Mouse (Mus musculus) lung, embryonic 14.5 days (tissue): ENCODE measurements around the gene Atxn7l3. TPM values are rescaled to one million over a fixed set of nuclear protein-coding genes. Genes with fewer than 3 reads are reported as not detected.
A peak's percentile ranks its signal among the peaks of the same experiment; 100 is the strongest.

Source experiments
- ATAC-seq: fragments of 200-750 bp; cut with Nextera tagmentation; 2 replicates; pipeline ENCODE4 v1.8.0; 2017; ENCODE audit warnings: mild to moderate bottlenecking, moderate TSS enrichment, moderate library complexity; ENCODE audit not compliant: insufficient read depth
- DNase-seq: peaks from one replicate; pipeline ENCODE4 v3.0.0-alpha.2; 2015
- H3K27ac ChIP-seq: fragments of 300-500 bp; sonication (generic); 2 replicates; pipeline ENCODE4 v1.5.1; 2014; ENCODE audit warnings: low read depth, mild to moderate bottlenecking, moderate library complexity
- H3K27me3 ChIP-seq: fragments of 300-500 bp; sonication (generic); 2 replicates; pipeline ENCODE4 v1.6.1; 2014; ENCODE audit warnings: low read length, control low read depth; ENCODE audit not compliant: insufficient read depth
- H3K36me3 ChIP-seq: fragments of 300-500 bp; sonication (generic); 2 replicates; pipeline ENCODE4 v1.6.1; 2014; ENCODE audit warnings: control low read depth; ENCODE audit not compliant: insufficient read depth
- H3K4me1 ChIP-seq: fragments of 300-500 bp; sonication (generic); 2 replicates; pipeline ENCODE4 v1.6.1; 2014; ENCODE audit warnings: antibody characterized with exemption, control low read depth; ENCODE audit not compliant: insufficient read depth
- H3K4me2 ChIP-seq: fragments of 300-500 bp; sonication (generic); 2 replicates; pipeline ENCODE4 v1.6.1; 2014; ENCODE audit warnings: mild to moderate bottlenecking
- H3K4me3 ChIP-seq: fragments of 300-500 bp; sonication (generic); 2 replicates; pipeline ENCODE4 v1.5.1; 2014; ENCODE audit warnings: low read depth, low read length
- H3K9ac ChIP-seq: fragments of 300-500 bp; sonication (generic); 2 replicates; pipeline ENCODE4 v1.6.1; 2014
- H3K9me3 ChIP-seq: fragments of 300-500 bp; sonication (generic); 2 replicates; pipeline ENCODE4 v1.6.1; 2016; ENCODE audit warnings: low read depth, low read length, control low read depth
- CTCF ChIP-seq: IDR thresholded peaks from 2 replicates; pipeline ENCODE4 v1.5.1; 2016; ENCODE audit warnings: antibody characterized with exemption, low read depth
- WGBS: fragments of 180-500 bp; shearing (Covaris S2); extraction: QIAGEN DNeasy Blood & Tissue Kit; methylation state at CpG from one replicate; pipeline ENCODE4 v1.1.7; 2014; 5-methylcytosine and 5-hydroxymethylcytosine counted together
- polyA plus RNA-seq: library from polyadenylated mRNA; unstranded; fragments of >200 nt; fragmentation: Nextera tagmentation; extraction: Ambion mirVana; gene quantifications from 2 replicates; pipeline ENCODE4 v1.2.1, GENCODE M21; 2014

Gene Atxn7l3
- polyA plus RNA-seq, 1 experiment from 2014 or later, result 17.4 TPM

DNA sequence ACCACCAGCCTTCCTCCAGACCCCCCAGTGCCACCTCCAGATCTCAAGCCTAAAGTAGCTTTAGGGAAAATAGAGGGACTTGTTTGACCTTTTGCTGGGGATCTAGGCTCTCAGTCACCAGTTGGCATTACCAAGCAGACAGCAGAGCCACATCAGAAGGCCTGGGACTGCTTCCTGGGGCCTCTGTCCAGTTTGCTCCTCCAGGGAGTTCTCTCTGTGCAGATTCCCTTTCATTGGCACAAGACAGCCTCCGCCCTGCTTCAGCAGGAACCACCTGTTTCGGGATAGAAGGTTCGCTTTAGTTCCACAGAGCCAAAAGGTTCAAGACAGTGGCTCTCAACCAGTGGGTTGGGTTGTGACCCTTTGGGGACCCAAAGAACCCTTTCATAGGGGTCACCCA lies 16.8 kb downstream of the Atxn7l3 start:
- Histone ChIP-seq H3K36me3 (no peaks in the 10 kb centered on the region), H3K4me3 (no peak overlapping the region), H3K9me3 (no peaks in the 10 kb centered on the region), H3K4me2 (no peak overlapping the region), H3K4me1 (no peaks in the 10 kb centered on the region), H3K27me3 (no peaks in the 10 kb centered on the region), H3K9ac (no peak overlapping the region), H3K27ac (no peak overlapping the region)
- ATAC-seq (no peak), DNase-seq (no peak)
- WGBS, result 89% methylated on average over 3 of the region's 3 CpGs
- TF ChIP-seq CTCF, result no peak

DNA sequence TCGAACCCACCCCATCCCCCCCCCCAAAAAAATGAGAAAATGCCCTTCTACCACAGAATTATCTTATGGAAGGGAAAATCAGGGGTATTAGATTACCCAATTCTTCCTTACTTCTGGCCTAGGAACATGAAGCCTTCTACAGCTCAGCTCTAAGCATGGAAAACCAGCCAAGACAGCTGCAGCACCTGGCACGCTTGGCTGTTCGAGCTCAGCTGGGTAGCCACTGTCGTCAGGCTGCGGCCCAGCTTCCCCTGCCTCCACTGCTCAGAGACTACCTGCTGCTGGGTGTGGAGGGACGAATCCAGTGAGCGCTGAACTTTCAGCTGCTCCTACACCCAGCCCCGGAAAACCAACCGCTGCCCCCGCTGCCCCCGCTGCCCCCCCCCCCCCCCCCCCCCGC lies 18.7 kb downstream of the Atxn7l3 start:
- DNase-seq, result no peak

DNA sequence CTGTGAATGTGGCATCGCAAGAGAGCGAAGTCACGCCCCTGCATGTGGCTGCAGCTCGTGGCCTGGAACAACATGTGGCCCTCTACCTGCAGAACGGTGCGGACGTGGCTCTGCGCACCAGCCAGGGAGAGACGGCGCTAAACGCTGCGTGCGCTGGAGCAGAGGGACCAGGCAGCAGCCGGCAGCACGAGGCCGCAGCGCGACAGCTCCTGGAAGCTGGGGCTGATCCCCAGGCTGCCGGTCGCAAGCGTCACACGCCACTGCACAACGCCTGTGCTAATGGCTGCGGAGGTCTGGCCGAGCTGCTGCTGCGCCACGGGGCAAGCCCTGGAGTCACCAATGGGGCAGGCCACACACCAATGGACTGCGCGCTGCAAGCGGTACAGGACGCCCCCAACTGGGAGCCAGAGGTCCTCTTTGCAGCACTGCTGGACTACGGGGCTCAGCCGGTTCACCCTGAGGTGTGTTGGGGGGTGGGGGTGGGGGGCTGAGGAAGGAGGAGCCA lies 20.0 kb downstream of the Atxn7l3 start:
- DNase-seq (peak; percentile 77), ATAC-seq (peak; percentile 86)
- TF ChIP-seq CTCF, result peak; percentile 18; the same call in 1 of the 2 replicates
- H3K36me3 ChIP-seq, result no peaks in the 10 kb centered on the region
- no peaks in the 10 kb centered on the region for H3K4me1 ChIP-seq
- WGBS, result 2% methylated on average over 33 of the region's 33 CpGs
- peak overlapping the region; percentile 62 for H3K9ac ChIP-seq
- peak overlapping the region; percentile 38 for H3K4me3 ChIP-seq
- no peak overlapping the region for H3K27ac ChIP-seq
- H3K9me3 ChIP-seq, result no peaks in the 10 kb centered on the region
- H3K27me3 ChIP-seq, result no peaks in the 10 kb centered on the region
- H3K4me2 ChIP-seq, result peak overlapping the region; percentile 83

More for the DNA sequence above, 18.7 kb downstream of the Atxn7l3 start:
- Histone ChIP-seq H3K4me1 (no peaks in the 10 kb centered on the region), H3K4me2 (no peak overlapping the region), H3K36me3 (no peaks in the 10 kb centered on the region), H3K27ac (no peak overlapping the region), H3K4me3 (no peak overlapping the region), H3K27me3 (no peaks in the 10 kb centered on the region), H3K9ac (no peak overlapping the region), H3K9me3 (no peaks in the 10 kb centered on the region)
- 67% methylated on average over 10 of the region's 12 CpGs for WGBS
- no peak for ATAC-seq
- no peak for TF ChIP-seq CTCF

DNA sequence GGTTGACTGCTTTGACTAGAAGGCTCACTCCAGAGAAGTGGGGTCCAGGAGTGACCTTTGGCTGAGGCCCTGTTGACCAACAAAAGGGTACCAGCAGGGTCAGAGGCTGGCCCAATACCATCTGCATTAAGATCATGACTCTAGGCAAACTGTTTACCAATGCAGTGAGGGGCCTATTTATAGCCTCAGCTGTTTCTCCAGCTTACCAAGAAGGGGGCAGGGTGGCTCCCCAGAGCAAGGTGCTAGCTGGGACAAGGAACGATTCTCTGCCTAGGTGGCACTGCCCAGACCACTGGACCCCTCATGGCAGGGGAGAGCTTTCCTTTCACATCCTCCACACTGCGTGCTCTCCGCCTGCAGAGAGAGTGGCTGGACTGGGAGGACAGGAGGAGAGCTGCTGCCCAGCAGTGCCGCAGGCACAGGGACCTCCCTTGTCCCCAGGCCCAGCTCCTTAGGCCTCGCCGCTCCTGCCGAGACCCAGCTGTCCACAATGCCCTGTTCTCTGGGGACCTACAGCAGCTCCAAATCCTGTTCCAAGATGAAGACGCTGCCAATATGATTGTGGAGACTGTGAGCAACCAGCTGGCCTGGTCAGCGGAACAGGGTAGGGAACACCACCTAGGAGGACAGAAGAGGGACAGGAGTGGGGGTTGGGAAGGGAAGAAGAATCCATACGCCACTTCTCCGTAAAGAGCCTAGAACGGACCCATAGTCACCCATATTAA lies 27.7 kb downstream of the Atxn7l3 start, which contains the start of gene Asb16:
Asb16 (plus strand) TSS at position 224 of the 725 bp plus-strand sequence.
- H3K4me3 ChIP-seq, result no peak within 1 kb of the TSS
- no peak for DNase-seq
- no peak for ATAC-seq
- TF ChIP-seq CTCF, result no peak
- H3K27ac ChIP-seq, result no peak within 1 kb of the TSS
- no peak within 1 kb of the TSS for H3K9ac ChIP-seq
- peaks cover 4% of the 10 kb centered on the region for H3K36me3 ChIP-seq
- H3K4me2 ChIP-seq, result no peak within 1 kb of the TSS
- H3K9me3 ChIP-seq, result no peaks in the 10 kb centered on the region
- no peaks in the 10 kb centered on the region for H3K27me3 ChIP-seq
- H3K4me1 ChIP-seq, result no peaks in the 10 kb centered on the region
- 77% methylated on average over 12 of the region's 12 CpGs for WGBS

DNA sequence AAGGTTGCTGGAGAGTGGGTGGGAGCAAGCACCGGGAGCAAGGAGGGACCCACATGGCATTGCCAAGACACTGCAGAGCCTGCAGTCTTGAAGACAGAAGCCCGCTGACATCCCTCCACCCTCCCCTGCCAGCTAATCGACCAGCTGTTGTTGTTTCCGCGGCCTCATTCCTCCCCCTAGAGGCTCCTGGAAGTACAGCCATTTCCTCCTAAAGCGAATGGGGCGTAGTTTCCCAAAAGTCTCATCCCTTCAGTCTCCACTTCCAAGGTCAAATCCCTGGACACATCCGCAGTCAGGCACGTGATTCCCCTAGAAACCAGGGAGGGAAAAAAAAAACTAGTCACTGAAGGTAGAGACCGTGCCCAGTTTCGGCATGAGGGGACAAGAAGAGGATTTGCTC lies 29.0 kb downstream of the Atxn7l3 start:
- DNase-seq (peak; percentile 90), ATAC-seq (peak; percentile 67)
- Histone ChIP-seq H3K27me3 (no peaks in the 10 kb centered on the region), H3K9me3 (no peaks in the 10 kb centered on the region), H3K9ac (no peak overlapping the region), H3K4me2 (peak overlapping the region; percentile 31; the same call in 1 of the 2 replicates), H3K4me1 (no peaks in the 10 kb centered on the region), H3K4me3 (no peak overlapping the region), H3K36me3 (peaks cover 13% of the 10 kb centered on the region), H3K27ac (no peak overlapping the region)
- 4% methylated on average over 11 of the region's 11 CpGs for WGBS
- peak; percentile 86 for TF ChIP-seq CTCF

DNA sequence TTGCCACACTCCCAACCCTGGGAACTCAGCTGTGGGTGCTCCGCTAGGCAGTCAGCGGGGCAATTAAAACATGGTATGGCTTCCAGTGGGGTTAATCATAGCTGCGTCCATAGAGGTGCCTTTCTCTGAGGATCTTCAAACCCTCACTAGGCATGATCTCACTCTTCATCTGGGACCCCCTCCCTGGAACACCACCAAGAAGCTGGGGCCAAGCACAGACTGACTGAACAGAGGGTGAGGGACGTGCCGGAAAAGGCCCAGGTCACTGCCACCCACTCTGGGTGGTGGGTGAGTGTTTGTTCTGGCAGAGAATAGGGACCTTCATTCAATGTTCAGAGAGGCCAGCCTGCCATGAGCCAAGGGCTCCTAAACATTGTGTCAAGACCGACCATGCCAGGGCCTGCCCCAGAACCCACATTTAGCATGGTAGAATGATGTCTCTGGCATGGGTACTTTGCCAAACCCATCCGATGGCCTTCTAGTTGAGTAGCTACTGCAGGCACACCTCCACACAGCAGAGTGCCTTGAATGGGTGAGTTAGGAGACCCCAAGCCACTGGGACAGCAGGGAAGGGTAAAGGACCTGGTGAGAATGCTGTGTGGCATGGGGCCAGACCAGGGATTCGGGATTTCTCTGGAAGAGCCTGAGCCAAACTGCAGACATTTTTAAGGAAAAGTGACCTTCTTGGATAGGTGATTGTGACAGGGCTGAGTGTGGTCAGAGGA lies 29.6 kb downstream of the Atxn7l3 start:
- WGBS, result 85% methylated on average over 8 of the region's 8 CpGs
- TF ChIP-seq CTCF, result no peak
- no peak for DNase-seq

DNA sequence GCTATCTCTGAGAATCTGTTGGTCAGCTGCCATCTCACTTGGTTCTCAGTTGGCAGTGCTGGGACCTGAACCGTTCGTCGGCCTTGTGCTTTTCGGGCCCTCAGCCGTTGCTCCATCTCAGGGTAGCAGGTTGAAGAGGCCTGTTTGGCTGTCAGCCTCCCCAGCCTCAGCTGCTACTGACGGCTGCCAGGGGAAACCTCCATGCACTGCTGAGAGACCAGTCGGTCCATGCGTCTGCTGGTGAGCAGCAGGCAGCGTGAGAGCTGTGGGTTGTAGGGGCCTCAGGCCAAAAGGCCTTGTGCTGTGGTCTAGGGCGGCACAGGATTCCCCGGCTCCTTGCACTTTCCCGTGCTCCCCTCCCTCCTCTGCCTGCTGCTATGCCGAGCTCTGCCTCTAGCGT lies 30.6 kb downstream of the Atxn7l3 start:
- no peak for DNase-seq
- ATAC-seq, result no peak
- H3K9ac ChIP-seq, result no peak overlapping the region
- WGBS, result 56% methylated on average over 14 of the region's 14 CpGs
- peaks cover 29% of the 10 kb centered on the region for H3K36me3 ChIP-seq
- no peak overlapping the region for H3K4me2 ChIP-seq
- no peak for TF ChIP-seq CTCF
- no peaks in the 10 kb centered on the region for H3K27me3 ChIP-seq
- no peak overlapping the region for H3K27ac ChIP-seq
- H3K4me1 ChIP-seq, result no peaks in the 10 kb centered on the region
- H3K4me3 ChIP-seq, result no peak overlapping the region
- no peaks in the 10 kb centered on the region for H3K9me3 ChIP-seq

More for the DNA sequence above, 29.6 kb downstream of the Atxn7l3 start:
- peak overlapping the region; percentile 31; the same call in 1 of the 2 replicates for H3K4me2 ChIP-seq
- H3K4me1 ChIP-seq, result no peaks in the 10 kb centered on the region
- no peaks in the 10 kb centered on the region for H3K9me3 ChIP-seq
- H3K27ac ChIP-seq, result no peak overlapping the region
- no peak overlapping the region for H3K4me3 ChIP-seq
- peaks cover 19% of the 10 kb centered on the region for H3K36me3 ChIP-seq
- H3K27me3 ChIP-seq, result no peaks in the 10 kb centered on the region
- no peak; the same call in 1 of the 2 replicates for ATAC-seq
- H3K9ac ChIP-seq, result no peak overlapping the region
